Mouse (Mus musculus): Measurements from ENCODE around the gene Adgrg3. TPM values are rescaled to one million over a fixed set of nuclear protein-coding genes. Genes with fewer than 3 reads are reported as not detected.

Gene Adgrg3
- total and polyA plus RNA-seq, 3 experiments, result 0.08 TPM; not detected in 2

DNA sequence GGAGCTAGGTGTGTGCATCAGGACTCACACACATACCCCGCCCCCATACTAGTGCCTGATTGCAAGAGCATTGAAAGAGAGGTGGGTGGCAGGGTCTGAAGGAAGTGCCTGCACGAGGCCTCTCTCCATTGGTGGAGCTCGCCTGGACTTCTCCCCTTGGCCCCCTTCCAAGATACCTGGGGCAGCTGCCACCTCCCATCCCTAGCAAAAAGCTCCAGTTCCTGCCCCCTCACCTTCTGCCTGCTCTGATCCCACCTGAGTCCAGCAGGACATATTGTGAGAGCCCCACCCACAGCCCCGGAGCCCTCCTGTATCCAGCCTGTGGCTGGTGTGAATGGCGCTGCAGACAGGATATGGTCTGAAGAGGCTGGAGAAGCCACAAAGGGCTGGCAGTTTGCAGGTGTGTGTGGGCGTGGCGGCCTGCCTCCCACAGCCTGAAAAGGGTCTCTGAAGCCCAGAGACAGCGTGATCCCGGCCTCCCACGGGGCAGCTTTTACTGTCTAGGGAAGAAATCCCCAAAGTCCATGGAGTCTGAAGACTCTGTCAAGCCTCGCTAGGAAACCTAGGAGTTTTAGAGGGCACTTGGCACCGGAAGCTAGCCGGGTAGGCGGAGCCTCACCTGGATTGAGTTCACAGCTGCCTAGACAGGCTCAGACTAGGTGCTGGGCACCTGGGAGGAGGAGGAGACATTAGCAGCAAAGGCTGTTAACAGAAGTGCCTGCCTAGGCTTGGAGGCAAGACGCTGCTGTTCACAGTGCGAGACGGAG is 40.7 kb upstream of the Adgrg3 start:
- H3K27ac ChIP-seq (ENCODE audit: control insufficient read depth, low read depth, low read length), result no peak overlapping the region
- H3K79me2 ChIP-seq (ENCODE audit: control insufficient read depth, insufficient read depth, low read length, poor library complexity), result no peaks in the 10 kb centered on the region
- TF ChIP-seq SIN3A (IDR thresholded peaks at IDR 0.05; ENCODE audit: low read length) (no peak), BHLHE40 (IDR thresholded peaks at IDR 0.05; ENCODE audit: borderline replicate concordance, low read depth, low read length) (no peak)

DNA sequence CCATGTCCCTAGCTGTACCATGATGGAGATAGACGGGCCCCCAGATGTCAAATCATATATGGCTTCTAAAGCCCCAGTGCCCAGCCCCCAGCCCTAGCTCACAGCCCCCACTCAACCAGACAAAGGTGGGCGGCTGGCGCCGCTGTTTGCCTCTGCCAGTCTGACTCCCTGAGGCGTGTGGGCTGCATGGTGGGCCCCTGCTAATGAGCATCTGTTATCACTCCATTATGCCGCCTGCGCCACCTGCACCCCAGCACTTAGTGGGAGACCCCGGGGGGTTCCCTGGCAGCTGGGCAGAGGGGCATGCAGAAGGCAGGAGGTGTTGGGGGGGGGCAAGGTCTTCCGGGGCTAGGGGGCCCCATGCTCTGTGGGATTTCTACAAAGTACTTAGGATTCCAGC is 39.4 kb upstream of the Adgrg3 start:
- Histone ChIP-seq H3K4me1 (ENCODE audit: control insufficient read depth in 1 of 2, insufficient read depth in 2 of 2, low read length in 2 of 2) (0 out of 4 replicates have a peak, but pooled peaks cover 0 to 8% of the 10 kb centered on the region in 2 experiments), H3K4me3 (ENCODE audit: control insufficient read depth in 1 of 2, insufficient read depth in 1 of 2, low read depth in 2 of 2, low read length in 2 of 2) (no peak overlapping the region), H3K79me2 (ENCODE audit: control insufficient read depth, insufficient read depth, low read length, poor library complexity) (no peaks in the 10 kb centered on the region), H3K9ac (ENCODE audit: control insufficient read depth, low read depth, low read length, poor library complexity, severe bottlenecking) (no peak overlapping the region), H3K36me3 (ENCODE audit: control insufficient read depth in 1 of 2, insufficient read depth in 2 of 2, low read length in 2 of 2) (no peaks in the 10 kb centered on the region), H3K27ac (ENCODE audit: control insufficient read depth, low read depth, low read length) (no peak overlapping the region), H3K27me3 (ENCODE audit: control insufficient read depth in 1 of 2, insufficient read depth in 2 of 2, low read length in 2 of 2) (no peaks in the 10 kb centered on the region), H3K9me3 (replicated peaks; ENCODE audit: insufficient read depth, low read length) (no peaks in the 10 kb centered on the region)
- no peak for TF ChIP-seq MYC (IDR thresholded peaks at IDR 0.05; ENCODE audit: low read depth, low read length)
- no peak for TF ChIP-seq ETS1 (IDR thresholded peaks at IDR 0.05; ENCODE audit: low read depth, low read length)
- TF ChIP-seq CHD2 (IDR thresholded peaks at IDR 0.05; ENCODE audit: low read length), result no peak
- no peak for TF ChIP-seq MAFK (IDR thresholded peaks at IDR 0.05; ENCODE audit: borderline replicate concordance, low read depth, low read length)
- no peak for TF ChIP-seq ZMIZ1 (IDR thresholded peaks at IDR 0.05; ENCODE audit: low read depth, low read length)
- TF ChIP-seq POLR2A (IDR thresholded peaks at IDR 0.05; ENCODE audit: control insufficient read depth in 1 of 2, insufficient read depth in 1 of 2, low read depth in 1 of 2, low read length in 2 of 2, poor library complexity in 1 of 2), result no peak
- TF ChIP-seq POLR2AphosphoS2 (IDR thresholded peaks at IDR 0.05; ENCODE audit: low read length), result no peak
- no peak for TF ChIP-seq HCFC1 (IDR thresholded peaks at IDR 0.05; ENCODE audit: low read depth, low read length)
- no peak for TF ChIP-seq SIN3A (IDR thresholded peaks at IDR 0.05; ENCODE audit: low read length)
- no peak for TF ChIP-seq MAX (IDR thresholded peaks at IDR 0.05; ENCODE audit: low read length)
- no peak for TF ChIP-seq MEF2A (IDR thresholded peaks at IDR 0.05; ENCODE audit: extremely low read depth, insufficient replicate concordance, low read depth, low read length, poor library complexity, severe bottlenecking)
- no peak for TF ChIP-seq ELF1 (IDR thresholded peaks at IDR 0.05; ENCODE audit: low read depth, low read length)
- no peak for TF ChIP-seq NRF1 (IDR thresholded peaks at IDR 0.05; ENCODE audit: insufficient read depth, low read depth, low read length, poor library complexity, severe bottlenecking)
- TF ChIP-seq TCF12 (IDR thresholded peaks at IDR 0.05; ENCODE audit: low read depth, low read length), result no peak
- TF ChIP-seq TAL1 (IDR thresholded peaks at IDR 0.05; ENCODE audit: low read length), result no peak
- TF ChIP-seq ZNF384 (IDR thresholded peaks at IDR 0.05; ENCODE audit: low read depth, low read length), result no peak
- TF ChIP-seq ZKSCAN1 (IDR thresholded peaks at IDR 0.05; ENCODE audit: low read depth, low read length), result no peak
- TF ChIP-seq MAZ (IDR thresholded peaks at IDR 0.05; ENCODE audit: low read depth, low read length), result no peak
- DNase-seq (ENCODE audit: low read depth, low spot score), result no peak

More for the DNA sequence above, 40.7 kb upstream of the Adgrg3 start:
- Histone ChIP-seq H3K9me3 (replicated peaks; ENCODE audit: insufficient read depth, low read length) (no peaks in the 10 kb centered on the region), H3K36me3 (ENCODE audit: control insufficient read depth in 1 of 2, insufficient read depth in 2 of 2, low read length in 2 of 2) (no peaks in the 10 kb centered on the region), H3K9ac (ENCODE audit: control insufficient read depth, low read depth, low read length, poor library complexity, severe bottlenecking) (no peak overlapping the region), H3K4me1 (ENCODE audit: control insufficient read depth in 1 of 2, insufficient read depth in 2 of 2, low read length in 2 of 2) (0 out of 4 replicates have a peak, but pooled peaks cover 0 to 8% of the 10 kb centered on the region in 2 experiments), H3K4me3 (ENCODE audit: control insufficient read depth in 1 of 2, insufficient read depth in 1 of 2, low read depth in 2 of 2, low read length in 2 of 2) (no peak overlapping the region), H3K27me3 (ENCODE audit: control insufficient read depth in 1 of 2, insufficient read depth in 2 of 2, low read length in 2 of 2) (no peaks in the 10 kb centered on the region)
- no peak for DNase-seq (ENCODE audit: low read depth, low spot score)
